Mouse (Mus musculus): ENCODE results near the gene Trir.

- TF ChIP-seq CTCF (conservative IDR thresholded peaks at IDR 0.05; ENCODE audit: insufficient read depth, insufficient read length, low read depth, low read length) (no peak), POLR2A (IDR thresholded peaks at IDR 0.05; ENCODE audit: low read depth, low read length) (no peak)
Observed at GRCm38 (mm10) chr8:85017209-85017608, 9.4 kb upstream of the Trir start.
